Mouse (Mus musculus) bone marrow, adult 2 months (tissue): ENCODE results near the gene Mc3r.

Experiments used
- CTCF ChIP-seq: fragments of 200-500 bp; IDR thresholded peaks from 2 replicates; pipeline ENCODE4 v1.5.1; 2011; ENCODE audit warnings: low read length, control low read depth; ENCODE audit not compliant: control insufficient read depth, insufficient read depth
- POLR2A ChIP-seq: fragments of 200-500 bp; IDR thresholded peaks from 2 replicates; pipeline ENCODE4 v1.6.1; 2011; ENCODE audit warnings: low read depth, mild to moderate bottlenecking, control low read depth, low read length, borderline replicate concordance; ENCODE audit not compliant: control insufficient read depth

DNA sequence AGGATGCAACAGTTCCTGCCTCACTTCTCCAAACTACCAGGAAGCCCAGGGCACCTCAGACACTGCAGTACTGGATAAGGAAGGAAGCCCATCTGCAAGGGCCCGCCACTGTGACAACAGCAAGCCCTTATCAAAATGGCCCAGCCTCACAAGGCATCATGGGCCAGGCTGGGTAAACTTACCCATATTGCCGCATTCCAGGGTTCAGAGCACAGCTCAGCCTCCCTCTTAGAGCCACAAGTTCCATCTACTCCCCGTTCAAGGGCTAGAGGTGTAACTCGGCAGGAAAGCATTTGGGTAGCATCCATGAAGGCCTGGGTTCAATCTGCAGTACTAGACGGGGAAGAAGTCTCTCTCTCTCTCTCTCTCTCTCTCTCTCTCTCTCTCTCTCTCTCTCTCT, 11.8 kb downstream of the Mc3r start:
- no peak for TF ChIP-seq CTCF
- no peak for TF ChIP-seq POLR2A
